Mouse (Mus musculus) heart, adult 9 months (tissue): Measurements from ENCODE around the gene E130114P18Rik.

Source experiments
- DNase-seq, 2 experiments: peaks; one replicate each; pipeline ENCODE4 v3.0.0; 2022; ENCODE audit warnings: low spot score in 2 of 2

The E130114P18Rik gene

DNA sequence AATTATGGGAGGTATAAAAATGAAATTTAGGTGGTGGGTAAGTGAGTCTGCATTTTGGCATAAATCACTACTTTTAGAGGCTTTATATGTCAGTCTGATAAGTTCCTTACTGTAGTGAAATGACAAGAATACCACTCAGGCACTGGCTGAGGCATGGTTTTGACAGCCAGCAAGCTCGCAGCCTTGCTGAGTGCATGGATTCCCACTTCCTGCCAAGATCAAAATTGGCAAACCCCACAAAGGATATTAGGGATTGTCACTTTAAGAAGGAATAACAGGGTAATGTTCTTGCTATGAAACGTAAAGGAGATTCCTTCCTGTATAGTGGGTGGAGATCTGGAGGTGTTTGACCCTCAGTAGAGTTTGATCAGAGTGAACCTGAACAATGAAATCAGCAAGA, 27.4 kb upstream of the E130114P18Rik start:
- DNase-seq, result no peak

DNA sequence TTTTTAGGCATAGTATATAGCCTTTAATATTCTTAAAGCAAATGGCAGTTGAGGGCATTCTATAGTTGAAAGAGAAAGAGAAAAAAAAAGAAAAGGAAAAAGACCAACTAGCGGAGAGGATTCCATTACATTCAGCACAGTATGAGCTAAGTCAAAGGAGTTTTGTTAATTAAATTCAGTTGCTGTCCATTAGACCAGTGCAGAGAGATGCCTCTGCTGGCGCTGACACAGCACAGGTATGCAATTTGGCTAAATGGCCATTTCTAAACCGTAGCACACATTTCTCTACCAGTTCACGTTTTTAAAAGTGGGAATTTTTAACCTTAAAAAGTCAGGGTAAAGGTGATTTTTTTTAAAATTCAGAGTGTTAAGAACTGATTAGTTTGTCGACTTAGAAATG, 26.8 kb upstream of the E130114P18Rik start:
- no peak for DNase-seq

DNA sequence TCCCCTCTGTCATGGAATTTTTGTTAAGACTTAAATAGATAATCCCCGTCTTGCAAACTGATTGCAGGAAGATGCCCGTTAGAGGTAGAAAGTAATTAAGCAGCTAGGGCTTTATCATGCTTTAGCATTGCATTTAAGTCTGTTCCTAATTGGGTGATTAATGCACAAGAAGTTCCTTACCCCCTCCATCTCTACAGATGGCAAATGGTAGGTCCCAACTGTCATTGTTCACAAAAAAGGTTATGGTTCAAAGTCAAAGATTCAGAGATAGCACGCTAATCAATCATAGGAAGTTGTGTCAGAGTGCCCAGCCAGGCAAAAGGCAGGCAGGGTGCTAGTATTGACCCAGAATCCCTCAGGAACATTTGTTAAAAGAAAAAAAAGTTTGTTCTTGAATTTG, 25.9 kb upstream of the E130114P18Rik start:
- no peak for DNase-seq

DNA sequence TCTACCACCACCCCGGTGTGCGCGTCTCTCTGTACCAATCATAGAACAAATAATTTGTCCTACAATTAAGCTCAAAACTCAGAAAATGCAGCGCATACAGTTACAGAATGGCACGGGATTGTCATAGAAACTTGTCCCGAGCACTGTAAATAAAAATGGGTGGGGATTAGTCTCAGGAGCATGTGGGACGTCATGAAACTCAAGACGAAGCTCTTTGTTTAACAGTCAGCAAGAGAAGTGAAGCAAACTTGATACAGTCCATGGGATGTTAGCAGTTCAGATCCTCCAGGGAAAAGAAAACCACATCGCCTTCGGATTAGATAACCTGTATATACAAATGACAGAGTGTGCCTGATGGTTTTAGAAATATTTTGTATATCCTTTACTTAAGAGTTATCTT, 18.6 kb upstream of the E130114P18Rik start:
- no peak for DNase-seq

DNA sequence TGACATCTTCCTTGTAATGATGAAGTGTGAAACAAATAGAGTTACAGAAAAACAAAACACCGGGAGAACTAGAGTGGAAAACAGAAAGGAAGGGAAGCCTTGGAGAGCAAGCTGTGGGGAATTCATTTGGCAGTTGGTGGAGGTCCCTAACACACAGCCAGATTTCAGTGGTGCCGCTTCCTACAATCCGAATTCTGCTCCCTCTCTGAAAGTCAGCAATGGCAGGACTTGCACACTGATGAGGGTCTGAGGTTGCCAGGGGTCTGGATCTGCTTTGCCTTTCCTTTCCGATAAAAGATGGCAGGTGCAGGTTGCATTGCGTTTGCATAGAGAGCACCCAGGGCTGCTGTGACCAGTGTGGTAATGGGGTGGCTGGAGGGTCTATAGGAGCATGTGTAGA, 18.1 kb upstream of the E130114P18Rik start:
- DNase-seq, result no peak

DNA sequence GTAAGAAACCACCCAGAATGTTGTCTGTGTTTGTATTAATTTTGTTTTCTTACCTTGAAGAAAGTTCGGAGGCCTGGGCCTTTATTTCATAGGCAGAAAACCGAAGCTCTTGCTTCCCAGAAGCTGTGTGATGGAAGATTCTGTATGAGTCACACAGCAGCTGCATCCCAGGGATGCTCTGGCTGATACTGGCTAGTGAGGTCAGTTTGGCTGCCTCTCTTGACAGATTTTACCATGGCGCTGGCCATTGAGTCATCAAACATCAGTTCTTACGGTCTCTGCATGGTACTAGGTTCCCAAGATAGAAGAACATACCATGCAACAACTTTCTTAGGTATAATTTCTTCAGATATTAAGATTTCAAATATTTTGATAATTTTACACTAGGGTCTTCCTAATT, 17.0 kb upstream of the E130114P18Rik start:
- DNase-seq, result peak in 1 of 2 experiments; percentile 57

DNA sequence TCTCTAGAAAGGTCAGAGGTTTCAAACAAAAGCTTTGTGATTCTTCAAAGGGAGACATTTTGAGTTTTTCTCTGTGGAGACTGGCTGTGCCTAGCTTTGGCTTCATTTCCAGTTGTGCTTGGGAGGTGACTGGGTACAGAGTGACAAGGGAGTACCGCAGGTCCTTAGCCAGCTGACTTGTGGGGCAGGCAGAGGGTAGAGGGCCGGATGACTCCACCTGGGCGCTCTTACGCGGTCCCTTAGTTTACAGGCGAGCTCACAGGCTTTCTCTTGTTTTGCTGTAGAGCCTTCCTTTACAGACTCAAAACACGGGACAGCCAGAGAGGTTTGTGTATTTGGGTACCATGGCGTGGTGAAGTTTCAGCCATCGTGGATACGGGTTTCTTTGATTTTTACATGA, 16.1 kb upstream of the E130114P18Rik start:
- DNase-seq, result no peak

DNA sequence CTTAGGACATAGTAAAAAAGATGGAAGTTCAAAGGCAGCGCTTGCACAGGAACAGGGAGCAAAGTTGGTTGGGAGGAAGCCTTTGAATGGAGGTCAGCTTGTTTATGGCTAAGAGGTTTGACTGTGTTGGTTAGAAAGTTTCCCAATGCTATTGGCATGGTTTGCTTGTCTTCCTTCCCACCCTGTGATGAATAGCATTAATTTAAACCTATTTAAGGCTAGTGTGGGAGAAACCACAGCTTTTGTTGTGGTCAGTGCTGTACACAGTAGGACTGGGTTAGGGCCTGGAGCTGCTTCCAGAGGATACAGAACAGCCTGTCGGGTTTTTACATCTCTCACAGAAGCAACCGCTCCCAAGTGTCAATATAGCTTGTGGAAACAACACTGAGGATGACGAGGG, 10.7 kb upstream of the E130114P18Rik start:
- DNase-seq, result no peak

DNA sequence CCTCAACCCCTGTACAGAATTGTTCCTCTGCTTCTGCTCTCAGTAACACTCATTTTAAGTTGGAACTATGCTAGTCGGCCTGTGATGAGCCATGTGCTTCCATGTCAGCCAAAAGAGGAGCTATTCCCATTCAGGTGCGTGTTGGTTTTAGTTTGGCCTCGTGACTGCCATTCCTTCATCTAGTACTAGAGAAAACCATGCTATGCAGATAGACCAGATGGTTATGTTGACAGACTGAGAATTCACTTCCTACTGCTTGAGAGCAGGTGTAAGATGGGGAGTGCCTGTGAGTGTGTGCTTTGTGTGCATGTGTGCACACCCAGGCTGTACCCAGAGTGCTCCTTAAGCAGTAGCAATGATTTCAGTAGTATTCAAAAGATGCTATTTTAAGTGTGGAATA, 9.6 kb upstream of the E130114P18Rik start:
- DNase-seq, result no peak

DNA sequence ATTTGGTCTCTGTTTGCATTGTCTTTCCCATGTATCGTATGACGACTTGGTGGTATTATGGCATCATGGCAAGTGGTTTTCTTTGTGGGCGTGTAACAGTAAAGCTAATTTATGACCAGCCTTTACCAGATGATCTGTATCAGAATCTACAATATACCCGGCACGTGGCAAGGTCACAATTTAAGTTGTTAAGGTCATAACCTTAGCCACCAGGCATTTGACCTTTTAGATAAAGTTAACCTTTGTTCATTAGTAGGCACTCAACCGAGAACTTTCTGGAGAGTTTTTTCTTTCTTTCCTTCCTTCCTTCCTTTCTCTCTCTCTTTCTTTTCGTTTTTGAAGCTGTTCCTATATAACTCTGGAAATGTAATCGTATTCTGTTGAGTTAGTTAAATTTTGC, 8.7 kb upstream of the E130114P18Rik start:
- DNase-seq, result no peak

DNA sequence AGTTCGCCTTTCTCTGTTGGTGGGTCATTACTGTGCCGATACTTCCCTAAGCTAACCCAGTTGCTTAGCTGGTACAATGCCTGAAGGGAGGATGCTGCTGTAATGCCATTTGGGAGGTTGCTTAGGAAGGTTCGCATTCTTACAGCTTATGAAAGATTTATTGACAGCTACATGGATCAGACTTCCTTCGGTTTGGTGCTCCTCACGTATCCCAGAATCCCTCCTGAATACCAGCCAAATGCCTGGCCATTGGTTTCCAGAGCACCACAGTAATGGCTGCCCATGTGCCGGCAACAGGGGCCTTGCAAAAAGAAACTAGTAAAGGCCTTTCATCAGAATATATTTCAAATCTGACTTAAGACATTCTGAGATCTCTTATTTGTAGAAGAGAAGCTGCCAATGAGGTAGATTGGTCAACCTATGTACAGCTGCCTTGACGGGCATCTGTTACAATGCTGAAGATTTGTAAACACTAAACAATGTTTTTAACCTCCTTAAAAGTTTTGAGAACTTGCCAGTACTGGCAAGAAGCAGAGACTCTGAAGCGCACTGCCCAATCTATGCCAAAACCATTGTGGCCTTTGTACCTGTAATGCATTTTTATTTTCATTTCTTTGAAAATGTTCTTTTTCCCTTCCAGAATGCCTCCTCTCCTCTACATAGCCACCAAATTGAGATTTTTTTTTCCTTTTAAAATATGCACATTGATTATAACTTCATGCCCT, 7.8 kb upstream of the E130114P18Rik start:
- no peak for DNase-seq

DNA sequence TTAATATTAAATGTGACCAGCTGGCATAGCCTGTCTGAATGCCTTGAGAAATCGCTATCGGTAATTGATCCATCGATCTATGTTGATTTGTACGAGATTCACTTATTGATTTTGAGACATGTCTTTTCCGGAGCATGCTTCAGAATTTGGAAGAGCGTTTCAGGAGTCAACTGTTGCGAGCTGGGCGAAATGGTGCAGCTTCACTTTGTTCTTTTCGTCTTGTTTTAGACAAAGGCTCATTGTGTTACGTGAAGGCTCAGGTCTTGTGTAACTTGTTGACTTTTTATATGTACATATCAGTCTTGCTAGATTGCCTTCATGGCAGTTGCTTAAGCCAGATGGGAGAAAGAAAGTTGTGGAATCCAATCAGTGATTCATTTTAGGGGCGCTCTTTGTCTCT, 6.4 kb upstream of the E130114P18Rik start:
- no peak for DNase-seq

DNA sequence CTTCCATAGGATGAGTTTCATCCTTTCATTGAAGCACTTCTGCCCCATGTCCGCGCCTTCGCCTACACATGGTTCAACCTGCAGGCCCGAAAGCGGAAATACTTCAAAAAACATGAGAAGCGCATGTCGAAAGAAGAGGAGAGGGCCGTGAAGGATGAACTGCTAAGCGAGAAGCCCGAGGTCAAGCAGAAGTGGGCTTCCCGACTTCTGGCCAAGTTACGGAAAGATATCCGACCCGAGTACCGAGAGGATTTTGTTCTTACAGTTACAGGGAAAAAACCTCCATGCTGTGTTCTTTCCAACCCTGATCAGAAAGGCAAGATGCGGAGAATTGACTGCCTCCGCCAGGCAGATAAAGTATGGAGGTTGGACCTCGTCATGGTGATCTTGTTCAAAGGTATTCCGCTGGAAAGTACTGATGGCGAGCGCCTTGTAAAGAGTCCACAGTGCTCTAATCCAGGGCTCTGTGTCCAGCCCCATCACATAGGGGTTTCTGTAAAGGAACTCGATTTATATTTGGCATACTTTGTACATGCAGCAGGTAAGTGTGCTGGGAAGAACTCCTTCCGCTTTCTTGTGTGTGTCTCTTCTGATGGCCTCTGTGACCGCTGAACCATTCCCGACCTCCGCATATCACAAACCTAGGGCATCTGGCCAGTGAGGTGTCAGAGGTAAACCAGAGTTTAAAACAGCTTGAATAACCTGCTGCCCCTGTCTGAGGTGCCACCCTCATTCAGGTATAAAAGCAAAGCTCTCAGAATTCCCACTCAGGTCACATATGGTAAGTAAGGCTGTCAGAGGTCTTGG, 5.4 kb upstream of the E130114P18Rik start:
- DNase-seq, result no peak

DNA sequence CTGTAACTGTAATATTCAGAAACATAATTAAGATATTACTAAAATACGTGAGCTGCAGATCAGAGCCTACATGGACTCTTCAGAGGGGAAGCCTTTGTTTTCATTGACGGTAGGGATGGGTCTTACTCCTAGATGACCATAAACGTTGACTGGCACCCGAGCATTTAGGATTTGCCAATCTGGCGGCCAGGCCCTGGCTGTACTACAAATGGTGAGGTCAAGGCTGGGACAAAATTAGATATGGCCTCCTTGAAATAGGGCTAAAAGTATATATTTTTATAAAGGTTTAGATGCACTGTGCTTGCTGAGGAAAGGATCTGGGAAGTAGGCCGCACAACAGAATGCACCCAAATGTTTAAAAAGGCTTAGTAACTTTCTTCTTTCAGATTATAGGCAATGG, 4.6 kb upstream of the E130114P18Rik start:
- peak in 1 of 2 experiments; percentile 48 for DNase-seq

DNA sequence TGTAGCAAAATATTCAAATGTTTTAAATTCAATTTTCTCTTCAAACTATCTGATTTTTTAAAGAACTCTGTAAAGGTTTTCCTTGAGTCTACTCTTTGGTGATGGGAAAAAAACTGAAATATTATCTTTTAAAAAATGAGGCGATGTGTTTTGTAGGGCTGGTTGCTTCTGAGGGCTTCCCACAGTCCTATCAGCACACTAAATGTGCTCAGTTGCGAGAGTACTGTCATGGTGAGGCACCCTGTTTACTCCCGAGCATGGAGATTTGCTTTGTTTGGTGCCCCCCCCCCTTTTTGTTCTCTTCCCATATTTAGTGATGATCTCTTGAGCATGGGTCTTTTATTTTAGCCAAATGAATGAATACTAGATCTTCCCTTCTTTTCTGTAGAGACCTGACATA, 4.2 kb upstream of the E130114P18Rik start:
- no peak for DNase-seq

DNA sequence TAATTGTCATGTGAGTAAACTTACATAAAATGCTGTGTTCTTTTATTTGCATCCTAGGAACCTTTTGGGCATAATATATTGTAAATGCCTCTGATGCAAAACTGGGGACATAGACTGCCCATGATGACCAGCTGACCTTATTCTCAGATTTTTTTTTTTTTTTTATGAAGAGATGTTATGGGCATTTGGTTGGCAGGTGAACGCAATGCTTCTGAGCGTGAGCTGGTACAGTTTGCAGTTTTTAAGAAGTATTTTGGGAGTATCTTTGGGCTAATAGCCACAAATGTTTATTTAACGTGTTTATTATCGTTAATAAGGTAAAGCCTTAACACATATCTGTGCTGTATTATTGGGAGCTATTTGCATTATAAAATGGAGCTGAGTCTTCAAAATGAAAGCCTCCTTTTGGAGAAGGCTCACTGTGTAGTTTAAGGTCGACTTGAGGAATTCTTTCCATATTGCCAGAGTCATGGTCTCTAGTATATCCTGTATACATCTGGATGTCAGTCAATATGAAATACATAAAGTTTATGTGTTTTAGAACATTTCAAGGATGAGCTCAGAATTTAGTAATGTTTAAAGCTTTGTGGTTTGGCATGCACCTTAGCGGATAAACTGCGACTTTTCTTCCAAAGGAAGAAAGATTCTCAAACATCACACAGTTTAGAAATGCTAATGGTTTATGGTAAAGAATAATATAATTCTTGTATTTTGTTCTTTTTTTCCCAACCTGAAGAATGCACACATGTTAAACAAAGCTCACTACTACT, 3.0 kb upstream of the E130114P18Rik start:
- DNase-seq, result no peak

DNA sequence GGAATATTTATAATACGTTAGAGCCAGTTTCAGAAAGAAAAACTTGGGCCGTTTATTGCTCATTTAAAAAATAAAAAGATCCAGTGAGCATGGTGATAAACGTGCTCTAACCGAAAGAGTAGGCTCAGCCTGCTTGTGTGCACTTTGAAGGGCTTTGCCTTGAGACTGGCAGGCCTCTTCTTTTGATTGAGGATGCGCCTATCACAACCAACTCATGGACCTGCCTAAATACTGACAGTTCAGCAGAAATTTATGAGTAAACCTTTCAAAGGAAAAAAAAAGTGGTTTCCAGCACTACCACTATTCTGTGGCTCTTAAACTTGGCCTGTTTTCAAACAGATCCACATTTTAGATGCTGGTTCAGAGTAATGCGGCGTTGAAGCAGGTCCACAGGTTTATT, 2.1 kb upstream of the E130114P18Rik start:
- peak in 1 of 2 experiments; percentile 40 for DNase-seq

DNA sequence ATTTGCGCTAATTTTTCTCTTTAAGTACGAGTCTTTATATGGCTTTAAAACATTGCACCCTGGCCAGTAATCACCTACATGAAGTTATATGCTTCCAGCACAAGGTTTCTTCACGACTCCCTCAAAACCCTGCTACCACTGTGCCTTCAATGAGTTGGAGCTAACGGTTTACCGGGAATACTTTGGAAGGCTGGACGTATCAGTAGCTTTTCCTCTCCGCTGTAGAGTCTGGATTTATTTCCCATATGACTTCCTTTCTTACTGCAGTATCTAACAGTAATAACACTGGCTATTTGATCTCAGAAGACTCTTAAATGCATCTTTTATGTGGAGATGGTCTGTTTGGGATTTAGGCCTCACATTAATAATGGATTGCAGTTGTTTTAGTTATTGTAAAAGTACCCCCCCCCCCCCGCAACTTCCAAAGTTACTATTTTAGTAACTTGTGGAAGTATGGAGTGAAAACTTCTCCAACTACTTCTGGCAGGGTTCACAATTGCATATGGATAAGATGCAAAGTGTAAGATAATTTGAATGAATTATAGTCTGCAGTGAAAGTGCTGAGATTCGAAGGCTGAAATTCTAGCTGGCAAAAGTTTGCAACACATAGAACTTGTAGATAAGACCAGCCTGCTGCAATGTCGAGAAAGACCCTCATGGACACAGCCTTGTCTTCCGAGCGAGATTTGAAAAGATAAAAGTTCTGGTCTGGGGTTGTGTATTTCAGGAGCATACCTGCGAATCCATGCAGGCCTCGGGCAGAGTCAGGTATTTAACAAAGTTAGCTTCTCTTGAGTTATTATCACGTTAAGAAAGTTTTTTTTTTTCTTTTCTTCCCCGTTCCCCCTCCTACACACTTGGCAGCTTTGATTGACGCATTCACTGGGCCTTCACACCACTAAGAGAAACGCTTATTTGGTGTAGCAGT, 1.4 kb upstream of the E130114P18Rik start:
- peak in 1 of 2 experiments; percentile 58 for DNase-seq

DNA sequence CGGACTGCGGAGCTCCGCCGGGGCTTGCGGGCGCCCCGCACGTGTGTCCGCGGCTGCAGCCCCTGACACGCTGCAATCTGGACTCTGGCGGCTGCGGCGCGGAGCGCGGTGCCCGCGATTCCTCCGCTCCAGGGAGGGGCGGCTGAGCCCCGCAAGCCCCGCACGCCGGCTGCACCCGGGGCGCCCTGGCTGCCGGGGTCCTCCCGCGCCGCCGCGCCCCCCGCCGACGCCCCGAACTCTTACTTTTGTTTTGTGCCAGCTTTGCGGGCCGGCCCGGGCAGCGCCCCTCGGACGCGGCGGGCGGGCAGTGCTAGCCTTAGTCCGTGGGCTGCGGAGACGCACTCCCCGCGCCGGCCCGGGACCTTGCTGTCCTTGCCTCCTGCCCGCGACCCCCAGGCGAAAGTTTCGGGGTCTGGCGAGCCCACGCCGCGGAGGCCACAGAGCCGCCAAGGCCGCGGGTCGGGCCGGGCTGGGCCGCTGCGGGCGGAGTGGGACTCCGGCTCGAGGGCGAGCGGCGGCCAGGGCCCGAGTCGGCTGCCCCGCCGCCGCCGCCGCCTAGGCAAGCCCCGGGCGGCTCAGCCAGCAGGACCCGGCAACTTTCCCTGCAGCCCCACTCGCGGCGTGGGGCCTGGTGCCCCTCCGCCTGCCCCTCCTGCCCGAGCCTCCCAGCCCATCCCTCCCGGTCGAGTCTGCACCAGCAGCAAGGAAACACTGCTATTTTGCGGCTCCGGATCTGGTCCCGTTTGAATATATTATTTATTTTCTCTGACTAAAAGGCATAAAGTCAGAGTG, 529 bp upstream of the E130114P18Rik start:
- DNase-seq, result no peak

DNA sequence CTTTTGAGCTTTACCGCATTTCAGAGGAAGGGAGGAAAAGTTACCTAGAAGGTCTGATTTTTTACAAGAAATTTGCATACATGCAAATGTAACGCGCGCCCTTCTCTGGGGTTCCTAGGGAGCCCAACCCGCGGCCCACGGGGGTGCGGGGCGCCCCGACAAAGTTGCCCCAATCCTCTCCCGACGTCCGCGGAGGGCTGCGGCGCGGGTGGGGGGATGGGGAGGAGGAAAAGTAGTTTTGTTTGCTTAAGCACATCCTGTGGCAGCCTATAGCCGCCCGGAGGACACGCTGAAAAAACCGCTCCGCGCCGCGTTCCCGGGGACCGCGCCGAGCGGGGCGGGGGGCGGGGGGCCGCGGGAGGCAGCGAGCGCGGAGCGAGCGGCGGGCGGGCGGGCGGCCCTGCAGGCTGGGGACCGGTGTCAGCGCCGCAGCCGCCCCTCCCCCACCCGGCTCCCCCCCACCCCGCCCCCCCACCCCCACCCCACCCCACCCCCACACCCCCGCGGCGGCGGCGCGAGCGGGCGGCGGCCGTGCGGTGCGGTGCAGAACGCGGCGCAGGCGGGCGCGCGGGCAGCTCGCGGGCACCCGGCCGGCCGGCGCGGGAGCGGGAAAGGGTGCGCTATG, 685 bp downstream of the E130114P18Rik start:
- peak in 1 of 2 experiments; percentile 59 for DNase-seq
